Mouse (Mus musculus) liver, adult 2 months (tissue): ENCODE results near the gene Wsb2. TPM values are rescaled to one million over a fixed set of nuclear protein-coding genes. Genes with fewer than 3 reads are reported as not detected.

Experiments used
- DNase-seq: peaks from one replicate; pipeline ENCODE4 v3.0.0-alpha.2; 2011; ENCODE audit warnings: low read depth, low spot score; ENCODE audit errors: extremely low read depth
- H3K27ac ChIP-seq: fragments of 200-500 bp; replicated peaks from 2 replicates; pipeline ENCODE4 v1.5.1; 2012; ENCODE audit warnings: low read depth, mild to moderate bottlenecking, control low read depth, inconsistent platforms, low read length; ENCODE audit not compliant: insufficient read depth
- H3K27me3 ChIP-seq: fragments of 200-500 bp; 2 replicates; pipeline ENCODE4 v1.6.1; 2012; ENCODE audit warnings: mild to moderate bottlenecking, moderate library complexity, low read length, inconsistent platforms; ENCODE audit not compliant: control insufficient read depth, insufficient read depth
- H3K36me3 ChIP-seq: fragments of 200-500 bp; 2 replicates; pipeline ENCODE4 v1.6.1; 2012; ENCODE audit warnings: low read length, inconsistent platforms; ENCODE audit not compliant: control insufficient read depth, insufficient read depth
- H3K4me1 ChIP-seq: fragments of 200-500 bp; 2 replicates; pipeline ENCODE4 v1.6.1; 2011; ENCODE audit warnings: low read length; ENCODE audit not compliant: control insufficient read depth, insufficient read depth
- H3K4me3 ChIP-seq: fragments of 200-500 bp; 2 replicates; pipeline ENCODE4 v1.5.1; 2011; ENCODE audit warnings: low read depth, mild to moderate bottlenecking, control low read depth, low read length, moderate library complexity; ENCODE audit not compliant: insufficient read depth
- H3K79me2 ChIP-seq: fragments of 200-500 bp; 2 replicates; pipeline ENCODE4 v1.6.1; 2012; ENCODE audit warnings: inconsistent platforms, mild to moderate bottlenecking, low read length, moderate library complexity; ENCODE audit not compliant: control insufficient read depth, insufficient read depth
- H3K9ac ChIP-seq: fragments of 200-500 bp; 2 replicates; pipeline ENCODE4 v1.6.1; 2012; ENCODE audit warnings: low read depth, mild to moderate bottlenecking, control low read depth, inconsistent platforms, low read length
- CTCF ChIP-seq: fragments of 200-500 bp; IDR thresholded peaks from 2 replicates; pipeline ENCODE4 v1.5.1; 2011; ENCODE audit warnings: low read depth, low read length, control low read depth
- POLR2A ChIP-seq: fragments of 200-500 bp; IDR thresholded peaks from 2 replicates; pipeline ENCODE4 v1.6.1; 2011; ENCODE audit warnings: low read length, control low read depth; ENCODE audit not compliant: insufficient read depth; ENCODE audit errors: extremely low read depth
- WGBS: fragments of 180-500 bp; shearing (Covaris S2); methylation state at CpG from one replicate; pipeline ENCODE4 v1.1.7; 2018; 5-methylcytosine and 5-hydroxymethylcytosine counted together
- polyA plus RNA-seq: library from polyadenylated mRNA; depleted of rRNA; stranded (reverse); fragments of >200 nt; gene quantifications from 2 replicates; pipeline ENCODE4 v1.2.3, GENCODE M21; 2012; rRNA removed
- total RNA-seq: library from RNA; depleted of rRNA; stranded (reverse); fragments of >200 nt; gene quantifications from 2 replicates; pipeline ENCODE4 v1.2.3, GENCODE M21; 2014; rRNA removed

Gene Wsb2
- total and polyA plus RNA-seq, 2 experiments, result 27.9 to 87.9 TPM

- 63% methylated on average over 2 of the region's 2 CpGs for WGBS
- H3K4me3 ChIP-seq, result no peak overlapping the region
- no peaks in the 10 kb centered on the region for H3K36me3 ChIP-seq
- H3K9ac ChIP-seq, result no peak overlapping the region
- H3K79me2 ChIP-seq, result no peaks in the 10 kb centered on the region
- peaks cover 4% of the 10 kb centered on the region; the same call in 1 of the 2 replicates for H3K4me1 ChIP-seq
- TF ChIP-seq POLR2A, result no peak
- no peak for TF ChIP-seq CTCF
- H3K27me3 ChIP-seq, result peaks cover 13% of the 10 kb centered on the region
- H3K27ac ChIP-seq, result peak overlapping the region; percentile 48; the same call in 1 of the 2 replicates
- DNase-seq, result peak; percentile 39
Measured at GRCm38 (mm10) chr5:117417442-117417841, 60.3 kb downstream of the Wsb2 start.

Other genes starting within 250 kb of the Wsb2 start
- 59.9 and 61.4 TPM in 2 replicates for gene Suds3, start 241.2 kb upstream of the Wsb2 start, total RNA-seq
- gene Suds3, start 241.2 kb upstream of the Wsb2 start, polyA plus RNA-seq, result 77.1 and 82.8 TPM in 2 replicates
- gene Taok3, start 237.2 kb upstream of the Wsb2 start, total RNA-seq, result 23.0 and 27.9 TPM in 2 replicates
- gene Taok3, start 237.2 kb upstream of the Wsb2 start, polyA plus RNA-seq, result 14.7 and 16.2 TPM in 2 replicates
- 252 and 253 TPM in 2 replicates for gene Pebp1, start 69.7 kb upstream of the Wsb2 start, total RNA-seq
- gene Pebp1, start 69.7 kb upstream of the Wsb2 start, polyA plus RNA-seq, result 719 and 995 TPM in 2 replicates
- gene Vsig10, start 38.2 kb upstream of the Wsb2 start, total RNA-seq, result 1.5 and 1.8 TPM in 2 replicates
- gene Vsig10, start 38.2 kb upstream of the Wsb2 start, polyA plus RNA-seq, result 2.5 and 4.5 TPM in 2 replicates
- 6.1 and 10.7 TPM in 2 replicates for gene Rfc5, start 31.7 kb downstream of the Wsb2 start, total RNA-seq
- 11.1 and 12.3 TPM in 2 replicates for gene Rfc5, start 31.7 kb downstream of the Wsb2 start, polyA plus RNA-seq
- 0.09 and 0.13 TPM in 2 replicates for gene Ksr2, start 56.7 kb downstream of the Wsb2 start, total RNA-seq
- gene Ksr2, start 56.7 kb downstream of the Wsb2 start, polyA plus RNA-seq, result 0.05 and 0.06 TPM in 2 replicates